Mouse (Mus musculus) C2C12 (cell line): ENCODE results near the gene Rap1gap2.

Experiments
- CEBPB ChIP-seq: IDR thresholded peaks from one replicate; pipeline ENCODE4 v1.6.1; 2011; ENCODE audit warnings: low read depth, mild to moderate bottlenecking, control low read depth, moderate library complexity
- CTCF ChIP-seq: IDR thresholded peaks from one replicate; pipeline ENCODE4 v1.5.1; 2011; ENCODE audit not compliant: control insufficient read depth, insufficient read depth, insufficient read length
- FOSL1 ChIP-seq: IDR thresholded peaks from one replicate; pipeline ENCODE4 v1.8.0; 2011; ENCODE audit warnings: mild to moderate bottlenecking, low read length; ENCODE audit not compliant: poor library complexity, insufficient read depth, severe bottlenecking
- MAX ChIP-seq: IDR thresholded peaks from one replicate; pipeline ENCODE4 v1.6.1; 2011; ENCODE audit warnings: mild to moderate bottlenecking, control low read depth
- MYOD1 ChIP-seq: IDR thresholded peaks from one replicate; pipeline ENCODE4 v1.6.1; 2011; ENCODE audit warnings: low read depth; ENCODE audit not compliant: control insufficient read depth, insufficient read length
- MYOG ChIP-seq: IDR thresholded peaks from one replicate; pipeline ENCODE4 v1.6.1; 2011; ENCODE audit not compliant: control insufficient read depth, insufficient read length; ENCODE audit errors: extremely low read depth

DNA sequence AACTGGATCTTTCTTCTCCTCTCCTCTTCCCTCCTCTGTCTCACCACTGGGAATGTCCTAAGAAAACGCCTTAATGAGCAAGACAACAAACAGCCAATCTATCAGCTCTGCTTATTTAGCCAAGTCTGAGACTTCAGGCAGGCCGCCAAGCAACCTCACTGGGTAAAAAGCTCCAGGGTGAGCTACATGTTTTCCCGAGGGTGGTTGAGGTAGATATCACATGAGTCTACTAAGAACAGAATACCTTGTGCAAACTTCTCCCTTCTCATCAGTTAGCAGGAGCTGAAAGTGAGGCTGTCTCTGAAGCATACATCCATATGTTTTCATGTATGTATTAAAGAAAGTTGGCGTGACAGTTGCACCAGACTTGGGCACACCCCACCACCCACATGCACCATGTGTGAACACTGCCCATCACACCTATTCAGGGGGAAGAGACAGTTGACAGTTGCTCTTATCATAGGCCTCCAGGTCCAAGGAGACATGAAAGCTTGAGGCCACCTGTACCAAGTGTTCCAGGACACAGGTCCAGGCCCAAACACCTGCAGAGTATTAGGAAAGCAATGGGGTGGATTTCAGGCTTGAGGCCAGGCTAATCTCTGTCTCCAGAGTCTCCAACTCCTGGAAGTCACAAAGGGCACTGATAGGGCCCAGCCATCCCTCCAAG, 35.8 kb downstream of the Rap1gap2 start:
- no peak for TF ChIP-seq CEBPB
- no peak for TF ChIP-seq CTCF
- no peak for TF ChIP-seq MYOD1
- no peak for TF ChIP-seq FOSL1
- no peak for TF ChIP-seq MAX
- TF ChIP-seq MYOG, result no peak
